Mouse (Mus musculus) MEL (cell line): ENCODE results near the gene Bcat2.

Source experiments
- CTCF ChIP-seq, 3 experiments: IDR thresholded peaks in 2 of 3; conservative IDR thresholded peaks in 1 of 3; 2 replicates each; pipeline ENCODE4 v1.5.1; 2011 to 2012; ENCODE audit warnings: low read length in 3 of 3, low read depth in 2 of 3, mild to moderate bottlenecking in 2 of 3, improper control_type of control experiment in 1 of 3, inconsistent platforms in 1 of 3, mixed read lengths in 1 of 3, moderate library complexity in 1 of 3; ENCODE audit not compliant: control insufficient read depth in 1 of 3, insufficient read depth in 1 of 3, poor library complexity in 1 of 3, severe bottlenecking in 1 of 3
- KAT2A ChIP-seq: conservative IDR thresholded peaks from 2 replicates; pipeline ENCODE4 v1.6.1; 2012; ENCODE audit warnings: low read depth, low read length, improper control_type of control experiment, inconsistent platforms
- MAX ChIP-seq: IDR thresholded peaks from 2 replicates; pipeline ENCODE4 v1.6.1; 2011; ENCODE audit warnings: low read length, improper control_type of control experiment
- MXI1 ChIP-seq: IDR thresholded peaks from 2 replicates; pipeline ENCODE4 v1.6.1; 2011; ENCODE audit warnings: mild to moderate bottlenecking, low read depth, low read length, improper control_type of control experiment

GRCm38 (mm10) chr7:45530643-45531042 is 39.3 kb upstream of the Bcat2 start:
- TF ChIP-seq MAX (no peak), MXI1 (no peak), CTCF (IDR thresholded peaks at IDR 0.05 in 2 of 3, conservative IDR thresholded peaks at IDR 0.05 in 1 of 3; ENCODE audit: control insufficient read depth in 1 of 3, insufficient read depth in 1 of 3, low read depth in 2 of 3, low read length in 3 of 3, poor library complexity in 1 of 3, severe bottlenecking in 1 of 3) (no peak), KAT2A (no peak)
